Mouse (Mus musculus) brain, embryonic 14.5 days (tissue): ENCODE measurements at regions not wholly inside any gene's neighbourhood (a gene's known extent, or its start where the extent isn't known, plus 50 kb on each side); places are given as distances from the start of the nearest gene placed in this dataset.

Source experiments
- CTCF ChIP-seq: fragments of 200-500 bp; IDR thresholded peaks from 2 replicates; pipeline ENCODE4 v1.5.1; 2012; ENCODE audit warnings: inconsistent platforms, mild to moderate bottlenecking, moderate library complexity, borderline replicate concordance; ENCODE audit not compliant: insufficient read depth, insufficient read length; ENCODE audit errors: extremely low read depth
- POLR2A ChIP-seq: fragments of 200-500 bp; IDR thresholded peaks from 2 replicates; pipeline ENCODE4 v1.6.1; 2012; ENCODE audit warnings: mild to moderate bottlenecking, inconsistent platforms, borderline replicate concordance; ENCODE audit not compliant: poor library complexity, insufficient read depth, insufficient read length, severe bottlenecking; ENCODE audit errors: extremely low read depth

- TF ChIP-seq CTCF (no peak), POLR2A (no peak)
These were observed 74.6 kb upstream of the Pcsk2 start for GRCm38 (mm10) chr2:143471394-143471793.
